Mouse (Mus musculus) small intestine, adult 2 months (tissue): Measurements from ENCODE around the gene Arl6. TPM values are rescaled to one million over a fixed set of nuclear protein-coding genes. Genes with fewer than 3 reads are reported as not detected.

Source experiments
- H3K27ac ChIP-seq: fragments of 200-500 bp; 2 replicates; pipeline ENCODE4 v1.5.1; 2012; ENCODE audit warnings: low read depth, low read length, control low read depth, inconsistent platforms; ENCODE audit not compliant: insufficient read depth
- H3K27me3 ChIP-seq: fragments of 200-500 bp; 2 replicates; pipeline ENCODE4 v1.6.1; 2012; ENCODE audit warnings: mild to moderate bottlenecking, moderate library complexity, low read length, inconsistent platforms; ENCODE audit not compliant: control insufficient read depth, insufficient read depth
- H3K36me3 ChIP-seq: fragments of 200-500 bp; 2 replicates; pipeline ENCODE4 v1.6.1; 2012; ENCODE audit warnings: mild to moderate bottlenecking, low read length, control low read depth, inconsistent platforms; ENCODE audit not compliant: control insufficient read depth, insufficient read depth
- H3K4me1 ChIP-seq: fragments of 200-500 bp; 2 replicates; pipeline ENCODE4 v1.6.1; 2012; ENCODE audit warnings: low read length, inconsistent platforms, mixed read lengths; ENCODE audit not compliant: control insufficient read depth, insufficient read depth, insufficient read length
- H3K4me3 ChIP-seq: fragments of 200-500 bp; 2 replicates; pipeline ENCODE4 v1.5.1; 2012; ENCODE audit warnings: low read depth, mild to moderate bottlenecking, control low read depth, inconsistent platforms, low read length, moderate library complexity
- CTCF ChIP-seq: fragments of 200-500 bp; IDR thresholded peaks from 2 replicates; pipeline ENCODE4 v1.5.1; 2012; ENCODE audit warnings: low read depth, mild to moderate bottlenecking, control low read depth, inconsistent platforms, low read length, moderate library complexity, mixed read lengths; ENCODE audit not compliant: insufficient replicate concordance, insufficient read length; ENCODE audit errors: extremely low read depth
- POLR2A ChIP-seq: fragments of 200-500 bp; IDR thresholded peaks from 2 replicates; pipeline ENCODE4 v1.6.1; 2012; ENCODE audit warnings: low read depth, mild to moderate bottlenecking, control low read depth, inconsistent platforms, low read length, moderate library complexity
- WGBS: fragments of 180-500 bp; shearing (Covaris S2); methylation state at CpG from one replicate; pipeline ENCODE4 v1.1.7; 2018; 5-methylcytosine and 5-hydroxymethylcytosine counted together
- polyA plus RNA-seq: library from polyadenylated mRNA; depleted of rRNA; stranded (reverse); fragments of >200 nt; gene quantifications from 2 replicates; pipeline ENCODE4 v1.2.3, GENCODE M21; 2012

Arl6 gene
- polyA plus RNA-seq, 1 experiment: 0.19 TPM

DNA sequence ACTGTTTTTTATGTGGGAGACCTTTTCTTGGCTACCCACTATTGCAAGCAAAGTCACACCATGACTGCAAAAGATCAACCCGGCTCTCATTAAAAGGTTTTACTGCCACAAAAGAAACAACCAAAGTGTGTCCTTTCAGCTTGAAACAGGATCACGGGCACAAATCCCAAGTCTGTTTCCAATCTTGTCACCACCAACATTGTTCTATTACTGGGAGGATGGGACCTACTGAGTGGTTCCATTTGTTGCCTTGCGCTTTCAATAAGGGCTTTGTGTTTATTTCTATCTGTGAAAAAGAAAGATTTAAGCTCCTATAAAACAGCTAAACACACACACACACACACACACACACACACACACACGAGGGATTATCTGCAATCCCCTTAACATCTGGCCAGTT lies 40.2 kb downstream of the Arl6 start:
- WGBS: 62% methylated on average over 4 of the region's 4 CpGs
- H3K4me1 ChIP-seq: peaks cover 4% of the 10 kb centered on the region

DNA sequence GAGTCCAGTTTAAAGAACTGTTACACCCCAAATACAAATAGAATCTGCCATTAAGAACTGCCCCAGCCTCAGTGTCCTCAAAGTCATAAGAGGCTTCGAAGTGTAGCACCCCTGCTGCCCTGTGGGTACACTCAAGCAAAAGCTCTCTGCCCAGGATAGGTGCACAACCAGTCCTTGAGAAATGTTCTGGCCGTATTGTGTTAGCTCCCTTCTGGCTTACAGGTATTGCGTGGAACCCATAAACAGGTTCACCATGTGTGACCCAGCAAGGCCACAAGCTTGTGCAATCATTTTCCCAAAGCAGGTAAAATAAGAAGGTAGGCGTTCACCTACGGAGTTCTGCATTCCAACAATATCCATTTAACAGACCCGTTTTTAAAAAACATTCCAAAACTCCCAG lies 41.9 kb downstream of the Arl6 start:
- TF ChIP-seq POLR2A (no peak), CTCF (no peak)
- no peak overlapping the region for H3K4me3 ChIP-seq
- no peak overlapping the region for H3K27ac ChIP-seq
- peaks cover 4% of the 10 kb centered on the region for H3K4me1 ChIP-seq
- WGBS: 95% methylated on average over 6 of the region's 6 CpGs
- no peaks in the 10 kb centered on the region for H3K27me3 ChIP-seq
- no peaks in the 10 kb centered on the region for H3K36me3 ChIP-seq

More for the DNA sequence above, 40.2 kb downstream of the Arl6 start:
- H3K36me3 ChIP-seq: no peaks in the 10 kb centered on the region
- no peak overlapping the region for H3K4me3 ChIP-seq
- no peaks in the 10 kb centered on the region for H3K27me3 ChIP-seq
- TF ChIP-seq POLR2A (no peak), CTCF (no peak)
- peak overlapping the region; percentile 12; the same call in 1 of the 2 replicates for H3K27ac ChIP-seq

DNA sequence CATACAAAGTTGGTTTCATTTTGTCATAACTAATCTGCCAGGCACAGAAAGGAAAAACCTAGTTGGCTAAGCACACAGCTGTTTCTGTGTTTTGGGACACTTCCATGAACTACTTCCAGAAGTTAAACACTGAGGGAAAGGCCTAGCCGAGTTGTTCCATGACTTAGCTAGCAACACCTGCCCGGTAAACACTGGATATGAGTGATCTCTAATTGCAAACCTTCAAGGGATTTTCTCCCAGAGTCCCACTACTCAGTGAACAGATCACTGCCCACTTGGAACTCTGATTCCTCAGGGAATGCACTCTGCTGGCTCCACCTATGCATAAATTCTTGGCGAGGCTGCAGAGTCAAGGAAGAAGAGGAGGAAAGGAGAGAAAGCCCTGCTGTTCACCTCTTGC lies 44.5 kb downstream of the Arl6 start:
- H3K4me3 ChIP-seq: no peak overlapping the region
- H3K27ac ChIP-seq: no peak overlapping the region
- 62% methylated on average over 3 of the region's 3 CpGs for WGBS
- no peaks in the 10 kb centered on the region for H3K36me3 ChIP-seq
- no peaks in the 10 kb centered on the region for H3K27me3 ChIP-seq
- H3K4me1 ChIP-seq: no peaks in the 10 kb centered on the region
- no peak for TF ChIP-seq POLR2A
- no peak for TF ChIP-seq CTCF

DNA sequence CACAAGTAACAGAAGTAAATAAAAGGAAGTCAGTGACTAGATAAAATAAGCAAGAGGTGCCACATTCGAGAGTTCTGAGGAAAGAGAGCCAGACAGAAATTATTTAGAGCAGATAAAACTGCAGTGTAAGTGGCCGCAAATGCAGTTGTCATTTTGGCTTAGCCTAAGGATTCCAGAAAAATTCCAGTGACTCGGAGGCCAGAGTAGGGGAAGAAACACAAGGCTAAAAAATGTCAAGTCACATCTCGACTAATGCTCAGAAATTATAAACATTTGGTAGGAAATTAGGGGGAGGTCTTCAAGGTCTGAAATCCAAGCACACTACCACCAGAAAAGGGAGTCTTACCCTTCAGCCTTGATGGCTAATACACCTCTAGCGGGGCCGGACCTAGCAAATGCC lies 48.4 kb downstream of the Arl6 start:
- no peak for TF ChIP-seq CTCF
- no peak for TF ChIP-seq POLR2A

DNA sequence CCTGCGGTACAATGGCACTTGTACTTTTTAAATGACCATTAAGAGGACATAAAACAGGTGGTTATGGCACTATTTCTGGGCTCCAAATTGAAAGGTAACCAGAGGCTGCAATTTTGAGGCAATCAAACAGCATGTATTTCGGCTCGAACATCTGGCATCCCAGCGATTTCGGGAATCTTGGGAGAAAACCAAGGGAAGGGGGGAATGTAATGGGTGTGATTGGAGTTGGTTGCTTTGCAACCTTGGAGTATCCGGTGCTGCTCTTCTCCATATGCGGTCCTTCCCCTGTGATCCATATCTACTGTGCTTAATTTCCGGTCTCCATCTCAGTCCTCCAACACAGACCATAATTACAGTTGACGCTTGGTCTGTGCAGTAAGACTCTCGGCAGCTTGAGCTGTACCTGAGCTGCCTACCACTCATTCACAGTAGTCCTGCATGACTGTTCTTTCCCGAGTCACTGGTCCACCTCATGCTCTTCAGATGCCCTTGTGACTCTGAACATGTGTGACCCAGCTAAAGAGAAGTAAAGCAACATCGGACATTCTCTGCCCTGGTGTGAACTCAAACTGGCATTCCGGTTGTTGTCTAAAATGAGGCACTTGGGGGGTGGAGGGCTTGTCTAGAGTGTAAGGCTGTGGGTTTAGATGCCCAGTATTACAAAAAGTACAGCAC lies 50.7 kb downstream of the Arl6 start:
- Histone ChIP-seq H3K4me1 (no peaks in the 10 kb centered on the region), H3K27me3 (no peaks in the 10 kb centered on the region), H3K36me3 (no peaks in the 10 kb centered on the region), H3K4me3 (no peak overlapping the region), H3K27ac (no peak overlapping the region)
- no peak for TF ChIP-seq POLR2A
- TF ChIP-seq CTCF: no peak
- 91% methylated on average over 13 of the region's 13 CpGs for WGBS

More for the DNA sequence above, 48.4 kb downstream of the Arl6 start:
- H3K4me1 ChIP-seq: no peaks in the 10 kb centered on the region
- H3K4me3 ChIP-seq: no peak overlapping the region
- no peak overlapping the region for H3K27ac ChIP-seq
- 77% methylated on average over 6 of the region's 6 CpGs for WGBS
- H3K27me3 ChIP-seq: no peaks in the 10 kb centered on the region
- no peaks in the 10 kb centered on the region for H3K36me3 ChIP-seq

DNA sequence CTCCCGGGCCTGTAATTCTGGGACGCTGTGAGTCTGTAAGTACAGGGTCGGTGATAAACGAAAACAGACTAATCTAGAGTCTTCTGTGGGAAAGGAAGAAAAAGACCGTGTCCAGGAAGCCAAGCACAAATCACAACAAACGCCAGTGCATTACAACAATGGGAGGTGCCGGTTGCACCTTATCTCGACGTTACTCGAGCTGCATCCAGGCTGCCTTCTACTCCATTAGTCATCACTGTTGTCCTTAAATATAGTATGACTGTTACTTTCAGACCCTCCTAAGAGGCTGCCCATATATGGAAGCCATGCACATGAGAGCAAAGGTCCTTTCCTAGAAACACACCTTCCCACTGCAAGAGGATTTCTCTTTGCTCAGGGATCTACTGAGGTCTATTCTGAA lies 51.4 kb downstream of the Arl6 start:
- Histone ChIP-seq H3K27ac (no peak overlapping the region), H3K4me3 (no peak overlapping the region), H3K27me3 (no peaks in the 10 kb centered on the region), H3K4me1 (no peaks in the 10 kb centered on the region), H3K36me3 (no peaks in the 10 kb centered on the region)
- 72% methylated on average over 10 of the region's 10 CpGs for WGBS
- TF ChIP-seq CTCF: no peak
- TF ChIP-seq POLR2A: no peak

DNA sequence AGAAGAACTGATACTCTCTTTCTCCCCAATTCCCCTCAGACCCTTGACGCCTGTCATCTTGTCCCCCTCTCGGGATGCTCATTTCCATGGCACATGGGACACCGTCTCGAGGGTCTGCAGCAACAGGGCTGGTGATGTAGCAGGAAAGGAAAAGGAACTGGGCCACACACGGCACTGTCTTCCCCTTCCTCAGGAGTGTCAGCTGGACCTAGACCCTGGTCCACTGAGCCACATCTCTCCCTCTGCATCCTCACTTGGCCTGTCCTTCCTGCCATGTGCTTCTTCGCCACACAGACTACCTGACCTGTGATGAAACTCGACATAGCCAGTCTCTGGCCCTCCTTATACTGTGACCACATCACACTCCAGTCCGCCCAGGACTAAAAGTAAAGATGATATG lies 52.3 kb downstream of the Arl6 start:
- no peaks in the 10 kb centered on the region for H3K36me3 ChIP-seq
- 92% methylated on average over 8 of the region's 8 CpGs for WGBS
- TF ChIP-seq CTCF (no peak), POLR2A (no peak)

DNA sequence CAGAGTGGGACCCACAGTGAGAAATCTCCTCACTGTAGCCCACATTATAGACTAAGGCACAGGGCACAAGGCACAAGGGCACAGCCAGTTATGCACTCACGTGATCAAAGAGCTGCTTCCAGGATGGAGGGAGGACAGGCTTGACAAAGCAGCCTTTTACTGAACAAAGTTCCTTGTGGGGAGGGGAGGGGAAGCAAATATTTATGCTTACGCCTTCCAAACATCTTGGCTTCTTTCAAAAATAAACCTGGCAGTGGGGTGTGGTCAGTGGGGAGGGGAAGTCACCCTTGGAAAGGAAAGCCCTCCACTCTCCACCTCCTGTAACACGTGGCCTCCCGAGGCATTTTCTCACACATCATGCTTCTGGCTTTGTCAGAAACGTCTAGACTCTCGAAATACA lies 52.9 kb downstream of the Arl6 start:
- Histone ChIP-seq H3K27ac (no peak overlapping the region), H3K27me3 (no peaks in the 10 kb centered on the region), H3K36me3 (no peaks in the 10 kb centered on the region), H3K4me1 (no peaks in the 10 kb centered on the region), H3K4me3 (no peak overlapping the region)
- WGBS: 28% methylated on average over 6 of the region's 6 CpGs
- no peak for TF ChIP-seq POLR2A
- no peak for TF ChIP-seq CTCF

More for the DNA sequence above, 52.3 kb downstream of the Arl6 start:
- H3K27me3 ChIP-seq: no peaks in the 10 kb centered on the region
- H3K27ac ChIP-seq: no peak overlapping the region
- H3K4me1 ChIP-seq: no peaks in the 10 kb centered on the region
- no peak overlapping the region for H3K4me3 ChIP-seq
